Mouse (Mus musculus): ENCODE data around the gene Mdh1b.

The Mdh1b gene

DNA sequence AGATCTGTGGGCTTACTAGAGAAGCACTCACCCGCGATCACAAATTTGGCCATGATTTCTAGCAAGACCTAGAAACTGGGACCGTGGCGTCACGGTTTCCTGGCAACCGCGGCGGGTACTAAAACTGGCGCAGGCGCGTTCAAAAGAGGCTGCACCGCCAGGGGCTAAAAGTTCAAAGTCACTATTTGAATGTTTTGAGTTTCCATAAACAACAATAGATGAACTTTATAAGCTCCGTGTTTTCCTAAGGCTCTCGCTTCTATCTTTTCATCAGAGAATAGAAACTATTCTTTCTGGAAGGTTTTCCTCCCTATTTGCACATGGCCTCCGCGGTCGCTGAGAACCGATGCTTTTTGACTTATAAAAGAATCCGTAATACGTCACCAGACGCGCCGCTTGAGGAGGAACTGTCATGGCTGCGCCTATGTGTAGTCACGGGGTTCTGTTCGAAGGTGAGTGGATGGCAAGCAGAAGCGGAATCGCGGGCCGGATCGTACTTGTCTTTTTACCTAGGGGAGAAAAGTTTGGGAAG is at the start of gene Mdh1b, which contains the start of gene Fastkd2:
Gene Mdh1b, minus strand, starts transcription at position 79 of the 532 bp plus-strand sequence.
Gene Fastkd2, plus strand, starts transcription at position 375 of the 532 bp plus-strand sequence.
- DNase-seq = peak; percentile 89

GRCm38 (mm10) chr1:63776902-63777630 is 46.9 kb upstream of the Mdh1b start:
- no peak for DNase-seq

GRCm38 (mm10) chr1:63776396-63776795 is 46.3 kb upstream of the Mdh1b start:
- no peak for DNase-seq

DNA sequence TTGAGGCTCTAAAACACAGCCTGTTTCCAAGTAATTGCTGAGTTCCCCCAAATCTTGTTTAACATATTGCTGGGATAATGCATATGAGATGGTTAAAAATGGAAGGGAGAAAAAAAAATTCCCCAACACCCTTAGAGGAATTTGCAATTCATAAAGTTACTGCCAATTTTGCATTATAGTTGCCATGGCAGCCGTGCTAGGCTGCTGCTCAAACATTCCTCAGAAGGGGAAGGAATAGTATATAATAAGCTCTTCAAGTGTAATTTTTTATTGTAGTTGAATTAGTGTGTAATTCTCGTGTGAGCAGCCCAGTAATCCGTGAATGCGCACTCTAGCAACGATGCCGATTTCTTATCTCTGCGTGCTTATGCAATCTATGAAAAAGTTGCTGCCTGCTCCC is 40.2 kb upstream of the Mdh1b start:
- DNase-seq = no peak

- DNase-seq = no peak
Observed at GRCm38 (mm10) chr1:63769167-63769566, 39.0 kb upstream of the Mdh1b start, which contains the start of gene 4933402D24Rik. TSS of gene 4933402D24Rik (minus strand) at chr1:63769267.

DNA sequence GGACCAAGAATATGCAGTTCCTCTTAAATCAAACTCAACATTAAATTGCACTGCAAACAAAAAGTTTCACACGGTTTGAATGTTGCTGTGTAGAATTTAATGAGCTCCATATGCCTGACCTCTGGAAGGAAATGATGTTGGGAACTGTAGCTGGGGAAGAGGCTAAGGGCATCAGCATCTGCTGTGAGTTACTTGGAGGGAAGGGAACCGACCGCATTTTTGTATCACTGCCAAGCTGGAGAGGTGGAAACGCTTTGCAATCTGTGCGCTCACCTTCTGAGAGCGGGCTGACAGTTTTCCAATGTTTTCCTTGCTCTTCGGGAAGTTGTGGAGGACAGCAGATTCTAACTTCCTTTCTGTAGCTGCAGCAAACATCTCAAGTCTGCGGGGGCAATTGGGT is 38.0 kb upstream of the Mdh1b start:
- no peak for DNase-seq

- DNase-seq = no peak
Observed at GRCm38 (mm10) chr1:63764395-63764794, 34.3 kb upstream of the Mdh1b start.

DNA sequence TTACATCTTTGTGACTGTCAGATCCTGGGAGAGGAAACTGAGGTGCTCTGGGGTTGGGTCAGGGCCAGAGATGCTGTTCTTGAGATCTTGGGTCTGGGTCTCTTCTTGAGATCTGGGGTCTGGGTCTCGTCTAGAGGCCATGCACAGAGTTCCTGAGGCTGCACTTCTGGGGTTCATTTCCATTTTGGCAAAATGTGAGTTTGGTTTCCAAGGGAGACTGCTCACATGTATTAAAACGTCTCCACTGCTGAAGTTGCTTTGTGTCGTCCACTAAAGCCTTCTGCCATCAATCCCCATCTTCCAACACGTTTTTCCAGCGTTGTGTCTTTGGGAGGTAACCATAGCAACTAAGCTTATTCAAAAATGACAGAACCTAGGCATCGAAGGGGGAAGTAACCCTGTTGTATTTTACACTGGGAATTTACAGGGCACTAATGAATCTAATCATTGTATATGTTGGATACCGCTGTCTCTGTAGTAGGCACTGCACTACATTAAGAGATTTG is 33.8 kb upstream of the Mdh1b start:
- no peak for DNase-seq

- peak; percentile 6 for DNase-seq
Observed at GRCm38 (mm10) chr1:63763212-63763694, 33.1 kb upstream of the Mdh1b start.

DNA sequence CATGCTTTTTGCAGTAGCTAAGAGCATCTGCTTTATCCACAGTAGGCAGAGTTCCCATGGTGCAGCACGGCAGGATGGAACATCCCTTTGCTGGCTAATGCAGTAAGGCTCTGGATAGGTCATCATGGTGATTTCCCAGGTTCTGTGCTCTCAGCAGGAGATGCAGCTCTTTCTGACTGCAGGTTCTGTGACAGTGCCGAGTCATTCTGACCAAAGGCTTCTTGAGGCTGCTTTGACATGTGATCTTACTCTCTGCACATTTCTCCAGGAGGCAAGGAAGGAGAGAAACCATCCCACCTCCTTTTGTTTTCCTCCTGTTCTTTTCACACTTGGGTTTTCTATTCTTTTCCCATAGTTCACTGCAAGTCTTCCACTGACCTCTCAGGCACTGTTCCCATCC is 25.9 kb upstream of the Mdh1b start:
- no peak for DNase-seq

- DNase-seq = no peak
Observed at GRCm38 (mm10) chr1:63729796-63730195, 322 bp downstream of the Mdh1b start.

- no peak for DNase-seq
Observed at GRCm38 (mm10) chr1:63720161-63720560, 10.0 kb downstream of the Mdh1b start.

GRCm38 (mm10) chr1:63708876-63709275 is 21.2 kb downstream of the Mdh1b start:
- no peak for DNase-seq

GRCm38 (mm10) chr1:63705733-63706132 is 24.4 kb downstream of the Mdh1b start:
- DNase-seq = no peak

- no peak for DNase-seq
Observed at GRCm38 (mm10) chr1:63696861-63697260, 33.3 kb downstream of the Mdh1b start.

GRCm38 (mm10) chr1:63686827-63687226 is 43.3 kb downstream of the Mdh1b start, which contains the start of gene Dytn:
TSS of gene Dytn (minus strand) at chr1:63686927.
- no peak for DNase-seq

DNA sequence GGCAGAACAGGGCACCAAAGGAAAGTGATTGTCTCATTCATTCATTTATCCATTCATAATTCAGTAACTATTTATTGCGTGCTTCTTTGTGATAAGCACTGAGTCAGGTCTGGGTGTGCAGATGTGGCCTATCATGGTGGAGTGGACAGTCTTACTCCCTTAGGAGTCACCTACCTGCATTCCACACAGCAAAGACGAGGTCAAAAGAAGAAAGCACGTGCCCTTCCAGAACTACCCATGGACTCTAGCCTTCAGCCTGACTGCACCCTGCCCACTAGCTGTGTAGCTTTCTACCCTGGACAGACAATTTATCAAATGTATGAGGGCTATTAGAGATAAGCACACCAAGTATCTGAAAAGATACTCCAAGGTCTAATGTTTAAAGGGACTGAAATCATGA is 54.1 kb downstream of the Mdh1b start:
- no peak for DNase-seq

GRCm38 (mm10) chr1:63668852-63669160 is 61.3 kb downstream of the Mdh1b start:
- DNase-seq = no peak

GRCm38 (mm10) chr1:63667949-63668851 is 61.9 kb downstream of the Mdh1b start:
- DNase-seq = no peak

DNA sequence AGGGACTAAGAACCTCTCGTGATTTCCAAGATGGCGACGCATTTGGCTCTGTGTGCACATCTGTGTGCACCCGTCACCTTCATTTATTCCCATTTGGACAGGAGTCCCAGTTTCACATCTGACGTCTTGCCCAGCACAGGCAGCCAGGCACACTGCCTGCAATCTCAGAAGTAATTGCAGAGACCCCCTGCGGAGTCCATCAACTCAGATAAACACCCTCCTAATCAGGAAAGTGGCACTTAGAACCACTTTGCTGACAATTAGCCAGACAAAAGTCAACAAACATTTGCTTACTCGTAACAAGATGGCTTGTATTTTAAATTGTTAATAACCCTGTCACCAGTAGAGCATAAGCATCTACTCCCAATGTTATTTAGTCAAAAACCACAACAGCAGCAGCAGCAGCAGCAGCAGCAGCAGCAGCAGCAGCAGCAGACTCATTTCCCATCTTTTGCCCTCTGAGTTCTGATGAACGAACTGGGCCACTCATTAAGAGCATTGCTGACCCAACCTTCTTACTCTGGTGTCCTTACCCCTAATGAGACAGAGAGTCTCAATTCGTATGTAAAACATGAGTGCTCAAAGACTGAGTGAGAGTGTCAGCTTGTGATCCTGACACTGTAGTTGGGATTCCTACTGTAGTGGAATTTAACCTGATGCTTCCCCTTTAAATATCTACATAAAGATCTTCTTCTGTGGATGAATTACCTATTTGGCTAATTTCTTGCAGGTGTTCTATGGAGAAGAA is 62.7 kb downstream of the Mdh1b start:
- DNase-seq = no peak

DNA sequence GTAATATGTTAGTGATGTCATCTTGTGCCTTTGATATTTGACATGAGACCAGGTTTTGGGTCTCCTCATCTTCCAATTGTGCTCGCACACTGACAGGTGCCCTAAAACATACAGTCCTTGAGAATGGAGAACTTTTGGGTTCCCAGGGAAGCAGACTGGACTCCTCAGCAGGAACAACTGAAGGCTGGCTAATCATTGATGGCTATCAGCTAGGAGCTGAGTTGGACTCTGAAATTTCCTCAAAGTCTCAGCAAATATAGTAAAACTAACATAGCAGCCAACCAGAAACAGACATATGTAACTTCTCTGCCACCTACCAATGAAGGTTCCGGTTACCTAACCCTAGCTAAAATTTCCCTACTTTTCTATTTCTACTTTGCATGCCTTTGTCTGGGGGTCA is 64.0 kb downstream of the Mdh1b start:
- no peak for DNase-seq

GRCm38 (mm10) chr1:63659591-63659990 is 70.5 kb downstream of the Mdh1b start:
- DNase-seq = no peak

DNA sequence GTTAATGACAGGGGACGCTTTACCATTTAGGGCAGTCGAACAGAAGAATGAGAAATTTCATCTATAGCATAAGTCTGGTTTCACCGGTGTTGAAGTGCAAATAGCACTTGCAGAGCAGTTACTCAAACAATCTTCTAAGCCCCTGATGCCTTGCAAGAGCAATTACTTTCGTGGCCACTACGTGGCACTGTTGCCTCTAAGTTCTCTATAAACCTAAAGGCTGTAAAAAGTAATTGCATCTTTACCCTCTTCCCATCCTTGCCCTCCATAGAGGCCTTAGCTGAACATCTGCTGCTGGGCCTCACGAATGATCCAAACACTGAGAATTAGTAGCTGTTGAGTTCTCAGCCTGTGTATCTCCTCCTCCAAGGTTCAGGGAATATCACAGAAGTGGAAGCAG is 72.1 kb downstream of the Mdh1b start:
- DNase-seq = peak; percentile 11

Measured in kidney, adult 11 months (tissue).